Mouse (Mus musculus): ENCODE measurements around the gene C1rb.
"Not testable (repeated sequence)": the region's sequence is repeated elsewhere in the genome, so short reads cannot be mapped to it uniquely, and the experiment has no call there.

C1rb gene

GRCm38 (mm10) chr6:124602031-124602430 is 31.9 kb downstream of the C1rb start:
- DNase-seq (ENCODE audit: low spot score), result no peak

GRCm38 (mm10) chr6:124625612-124626011 is 55.5 kb downstream of the C1rb start:
- no peak for DNase-seq (ENCODE audit: low spot score)

GRCm38 (mm10) chr6:124626184-124626583 is 56.1 kb downstream of the C1rb start:
- not testable (repeated sequence) for DNase-seq (ENCODE audit: low spot score)

- DNase-seq (ENCODE audit: low spot score), result no peak
These were observed 60.7 kb downstream of the C1rb start for GRCm38 (mm10) chr6:124630763-124631162.

Measured in ovary, postnatal 10 days (tissue).